Mouse (Mus musculus): ENCODE data around the gene Calr.

The Calr gene

DNA sequence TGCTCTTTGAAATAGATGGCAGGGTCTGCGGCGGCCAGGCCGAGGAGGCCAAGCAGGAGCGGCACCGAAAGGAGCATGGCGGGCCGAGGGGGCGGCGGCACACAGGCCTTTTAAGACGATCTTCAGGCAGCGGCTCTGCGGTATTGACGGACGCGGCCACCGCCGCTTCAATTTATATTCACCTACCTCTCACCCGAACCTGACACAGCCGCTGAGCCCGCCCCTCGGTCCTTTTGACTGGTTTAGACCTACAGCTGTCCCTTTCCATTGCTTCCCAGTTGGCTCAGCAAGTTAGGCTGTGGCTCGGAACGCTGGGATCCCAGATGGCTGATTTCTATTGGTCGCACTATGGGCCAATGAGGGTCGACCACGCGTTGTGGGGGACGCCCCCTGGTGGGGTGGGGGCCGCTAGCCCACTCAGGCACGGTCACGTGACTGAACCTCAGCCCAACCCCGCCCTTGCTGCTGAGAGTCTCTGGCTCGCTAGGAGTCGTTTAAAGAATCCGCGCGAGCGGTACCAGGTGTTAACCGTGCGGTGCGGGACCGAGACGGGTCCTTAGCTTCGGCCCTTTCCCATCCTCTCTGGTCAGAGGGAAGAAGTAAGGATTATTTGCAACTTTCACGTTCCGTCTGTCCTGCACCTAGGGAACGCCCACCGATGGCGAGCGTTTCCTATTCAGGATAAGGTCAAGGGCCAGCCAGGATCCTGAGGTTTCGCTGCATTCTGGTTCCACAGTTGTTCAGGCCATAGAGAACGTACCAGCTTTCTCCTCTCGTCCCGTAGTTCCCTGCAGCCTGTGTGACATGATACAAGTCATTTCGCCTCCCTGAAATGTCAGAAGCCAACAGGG lies at the start of gene Calr:
TSS of gene Calr (minus strand) at position 213 of the 851 bp plus-strand sequence.
- DNase-seq (ENCODE audit: low spot score in 2 of 2): peak; percentile 99 to 100

DNA sequence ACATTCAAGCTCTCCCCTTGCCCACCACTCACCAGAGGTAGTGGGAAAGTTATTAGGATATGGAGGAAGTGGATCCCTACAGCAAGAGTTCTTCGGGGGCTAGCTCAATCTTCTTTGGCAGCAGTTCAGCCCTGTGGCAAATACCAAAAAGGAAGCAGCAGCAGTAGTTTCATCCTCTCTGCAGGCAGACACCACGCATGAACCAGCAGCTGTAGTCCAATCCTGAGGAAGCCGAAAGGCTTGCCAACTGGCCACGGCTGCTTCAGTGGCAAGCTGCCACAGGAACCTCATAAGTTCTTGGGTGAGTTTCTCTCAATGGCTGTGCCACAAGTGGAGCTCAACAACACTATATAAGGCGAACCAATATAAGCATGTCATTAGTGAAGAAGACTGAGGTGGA lies 49.2 kb upstream of the Calr start:
- no peak for DNase-seq (ENCODE audit: low spot score in 2 of 2)

DNA sequence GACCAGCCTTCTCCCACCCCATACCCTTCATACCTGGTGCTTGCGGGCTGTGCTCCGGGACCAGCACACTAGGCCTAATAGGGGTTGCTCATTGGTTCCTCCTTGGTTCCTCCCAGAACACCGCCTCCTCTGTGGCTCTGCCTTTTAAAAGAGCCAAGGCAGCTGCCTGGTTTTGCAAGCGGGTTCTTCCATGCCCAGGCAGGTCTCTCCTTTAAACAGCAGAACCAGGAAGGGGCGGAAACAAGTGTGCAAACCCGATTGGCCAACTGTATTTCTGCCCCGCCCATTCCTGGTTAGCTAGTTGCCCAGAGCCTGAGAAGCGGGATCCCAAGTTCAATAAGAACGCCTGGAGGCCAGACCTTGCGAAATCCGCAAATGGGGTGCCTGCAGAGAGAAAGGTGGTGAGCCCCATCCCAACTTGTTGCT lies 47.0 kb upstream of the Calr start, which contains the start of gene Gcdh:
TSS of gene Gcdh (minus strand) at position 213 of the 426 bp plus-strand sequence.
- DNase-seq (ENCODE audit: low spot score in 2 of 2): peak; percentile 90 to 91

DNA sequence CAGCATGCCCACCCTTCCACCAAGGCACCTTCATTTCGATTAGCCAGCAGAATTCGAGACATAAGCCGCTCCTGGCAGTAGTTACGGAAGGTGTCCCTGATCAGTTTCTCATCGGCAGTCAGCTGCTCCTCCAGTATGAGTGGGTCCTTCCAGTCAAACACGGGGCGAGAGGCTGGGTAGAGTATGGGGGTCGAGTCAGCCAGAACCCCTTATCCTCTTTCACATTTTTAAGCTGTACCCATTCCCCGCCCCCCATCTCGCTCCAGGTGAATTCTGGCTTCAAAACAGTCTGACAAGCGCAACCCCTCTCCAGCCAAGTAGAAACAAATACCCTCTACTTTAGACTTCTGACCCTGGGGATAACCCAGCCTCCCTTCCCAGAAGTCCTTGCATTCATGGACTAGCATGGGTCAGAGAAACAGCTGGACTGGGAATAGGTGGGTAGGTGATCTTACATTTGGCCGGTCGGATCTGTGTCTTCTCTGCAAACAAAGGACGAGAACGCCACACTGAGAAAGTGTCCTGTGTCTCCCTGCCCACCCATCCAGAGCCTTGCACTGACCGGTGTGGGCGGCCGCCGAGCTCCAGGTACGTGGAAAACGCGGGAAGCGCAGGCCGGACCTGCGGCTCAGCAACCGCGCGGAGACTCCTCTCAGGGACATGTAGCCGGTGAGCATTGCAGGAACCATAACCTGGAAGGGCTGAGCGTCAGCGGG lies 46.4 kb upstream of the Calr start:
- no peak for DNase-seq (ENCODE audit: low spot score in 2 of 2)

DNA sequence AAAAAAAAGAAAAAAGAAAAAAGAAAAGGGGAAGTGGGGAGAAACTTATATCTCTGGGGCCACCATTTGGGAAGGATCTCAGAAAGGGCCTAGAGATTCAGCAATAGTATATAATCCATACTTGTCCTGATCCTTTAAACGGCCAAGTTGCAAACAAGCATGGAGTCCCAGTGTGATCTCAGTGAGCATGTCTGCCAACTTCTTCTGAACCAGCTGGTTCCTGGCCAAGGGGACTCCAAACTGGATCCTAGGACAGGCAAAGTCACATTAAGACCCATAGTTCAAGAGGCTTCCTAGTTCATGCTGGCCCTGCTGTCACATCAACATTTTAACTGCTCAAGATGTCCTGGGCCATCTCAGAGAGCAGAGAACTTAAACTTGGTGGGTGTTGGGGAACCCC lies 42.4 kb upstream of the Calr start:
- DNase-seq (ENCODE audit: low spot score in 2 of 2): no peak

DNA sequence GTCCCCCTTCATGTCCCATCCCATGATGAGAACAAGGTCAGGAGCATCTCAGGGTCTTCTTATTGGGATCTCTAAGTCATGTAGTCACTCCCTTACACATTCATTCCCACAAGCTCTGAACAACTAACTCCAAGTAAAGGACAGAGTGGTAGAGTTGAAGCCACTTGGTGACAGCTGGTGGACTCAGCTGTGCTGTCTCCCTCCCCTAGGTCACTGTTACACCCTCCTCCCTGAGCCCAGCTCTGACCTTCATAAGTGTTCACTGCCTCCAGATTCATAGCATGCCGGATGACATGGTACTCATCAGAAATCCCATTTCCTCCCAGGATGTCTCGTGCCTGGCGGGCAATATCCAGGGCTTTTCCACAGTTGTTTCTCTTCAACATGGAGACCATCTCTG lies 41.5 kb upstream of the Calr start:
- no peak for DNase-seq (ENCODE audit: low spot score in 2 of 2)

DNA sequence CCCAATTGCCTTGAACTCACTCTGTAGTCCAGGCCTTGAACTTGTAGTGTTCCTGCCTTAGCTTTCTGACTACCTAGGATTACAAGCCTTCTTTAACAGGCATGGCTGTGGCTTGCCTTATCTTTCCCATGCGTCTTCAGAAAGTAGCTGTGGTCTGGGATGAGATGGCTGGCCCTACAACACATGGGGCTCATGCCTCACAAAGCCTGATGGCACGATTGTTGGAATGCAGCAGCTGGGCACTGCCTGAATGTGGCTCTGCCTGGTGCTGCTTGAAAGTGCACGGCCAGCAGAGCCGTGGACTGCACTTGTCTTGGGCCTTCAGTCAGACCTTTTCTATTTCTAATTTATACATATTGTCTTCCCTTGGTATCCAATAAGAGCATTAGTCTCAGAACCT lies 38.0 kb upstream of the Calr start:
- no peak for DNase-seq (ENCODE audit: low spot score in 2 of 2)

DNA sequence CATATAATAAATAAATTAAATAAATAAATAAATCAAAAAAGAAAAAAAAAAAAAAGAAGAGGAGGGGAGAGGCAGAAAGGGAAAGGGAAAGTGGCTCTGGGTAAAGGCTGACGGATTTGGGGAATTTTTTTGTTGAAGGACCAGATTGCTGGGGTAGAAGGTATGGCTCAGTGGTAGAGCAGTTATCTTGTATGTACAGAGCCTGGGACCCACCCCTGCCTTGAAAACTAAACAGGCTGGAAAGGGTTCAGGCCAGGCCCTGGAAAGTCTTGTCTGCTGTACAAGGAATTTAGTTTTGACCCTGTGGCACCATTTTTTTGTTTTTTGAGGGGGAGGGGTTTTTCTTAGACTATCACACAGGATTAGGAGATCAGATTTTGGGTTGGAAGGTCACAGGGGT lies 32.2 kb upstream of the Calr start:
- no peak for DNase-seq (ENCODE audit: low spot score in 2 of 2)

DNA sequence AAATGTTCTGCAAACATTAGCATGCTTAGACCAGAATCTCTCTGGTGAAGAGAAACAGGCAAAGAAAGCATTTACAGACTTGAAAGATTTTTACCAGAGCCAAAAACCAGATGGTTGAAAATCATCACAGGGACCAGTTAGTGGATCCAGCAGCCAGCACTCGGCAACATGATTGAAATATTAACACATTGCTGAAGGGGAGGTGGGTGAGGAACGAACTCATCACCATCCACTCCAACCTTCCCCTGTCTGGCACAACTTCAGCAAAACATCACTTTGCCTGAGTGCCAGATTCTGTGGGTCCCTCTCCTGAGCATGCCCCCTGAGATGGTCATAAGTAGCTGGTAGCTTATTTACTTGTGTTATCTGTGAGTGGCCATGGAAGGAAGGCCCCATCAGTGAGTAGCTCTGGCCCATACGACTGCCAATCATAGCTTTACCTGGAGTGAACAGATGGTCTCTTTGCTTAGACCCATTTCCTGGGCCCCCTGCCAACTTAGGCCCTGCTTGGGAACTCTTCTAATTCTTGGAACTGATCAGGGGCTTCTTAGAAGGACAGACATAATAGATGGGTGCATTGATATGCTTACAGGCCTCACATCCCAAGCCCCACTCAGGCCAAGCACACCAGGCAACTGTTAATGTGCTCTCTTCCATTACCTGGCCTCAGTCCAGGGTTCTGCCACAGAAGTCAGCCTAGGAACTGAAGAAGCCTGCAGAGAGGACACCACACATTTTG lies 30.7 kb upstream of the Calr start:
- DNase-seq (ENCODE audit: low spot score in 2 of 2): no peak

DNA sequence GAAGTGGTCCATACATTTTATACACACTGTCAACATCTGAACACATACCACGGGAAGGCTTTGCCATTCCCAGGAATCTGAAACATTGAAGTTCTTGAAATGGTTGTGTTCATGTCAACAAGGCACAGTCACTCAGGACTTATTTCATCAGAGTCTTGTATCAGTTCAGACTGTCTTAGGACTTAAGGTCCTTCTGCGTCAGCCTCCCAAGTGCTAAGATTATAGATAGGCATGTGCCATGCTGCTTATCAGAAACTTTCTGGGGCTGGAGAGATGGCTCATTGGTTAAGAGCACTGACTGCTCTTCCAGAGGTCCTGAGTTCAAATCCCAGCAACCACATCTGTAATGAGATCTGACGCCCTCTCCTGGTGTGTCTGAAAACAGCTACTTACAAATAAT lies 27.6 kb upstream of the Calr start:
- no peak for DNase-seq (ENCODE audit: low spot score in 2 of 2)

DNA sequence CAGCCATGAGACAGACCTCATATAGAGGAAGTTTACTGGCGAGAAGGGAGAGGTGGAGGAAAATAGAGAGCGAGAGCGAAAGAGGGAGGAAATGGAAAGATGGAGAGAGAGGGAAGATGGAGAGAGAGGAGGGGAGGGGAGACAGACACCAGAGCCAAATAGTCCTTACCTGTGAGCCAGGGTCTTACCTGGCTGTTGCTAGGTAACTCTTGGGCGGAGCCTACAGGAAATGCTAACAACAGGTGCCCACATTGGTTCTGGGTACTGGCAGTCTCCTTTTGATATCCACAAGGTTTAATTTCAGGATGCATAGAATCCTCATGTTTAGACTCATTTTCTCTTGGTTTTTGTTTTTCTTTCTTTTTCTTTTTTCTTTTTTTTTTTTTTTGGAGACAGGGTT lies 26.3 kb upstream of the Calr start:
- no peak for DNase-seq (ENCODE audit: low spot score in 2 of 2)

DNA sequence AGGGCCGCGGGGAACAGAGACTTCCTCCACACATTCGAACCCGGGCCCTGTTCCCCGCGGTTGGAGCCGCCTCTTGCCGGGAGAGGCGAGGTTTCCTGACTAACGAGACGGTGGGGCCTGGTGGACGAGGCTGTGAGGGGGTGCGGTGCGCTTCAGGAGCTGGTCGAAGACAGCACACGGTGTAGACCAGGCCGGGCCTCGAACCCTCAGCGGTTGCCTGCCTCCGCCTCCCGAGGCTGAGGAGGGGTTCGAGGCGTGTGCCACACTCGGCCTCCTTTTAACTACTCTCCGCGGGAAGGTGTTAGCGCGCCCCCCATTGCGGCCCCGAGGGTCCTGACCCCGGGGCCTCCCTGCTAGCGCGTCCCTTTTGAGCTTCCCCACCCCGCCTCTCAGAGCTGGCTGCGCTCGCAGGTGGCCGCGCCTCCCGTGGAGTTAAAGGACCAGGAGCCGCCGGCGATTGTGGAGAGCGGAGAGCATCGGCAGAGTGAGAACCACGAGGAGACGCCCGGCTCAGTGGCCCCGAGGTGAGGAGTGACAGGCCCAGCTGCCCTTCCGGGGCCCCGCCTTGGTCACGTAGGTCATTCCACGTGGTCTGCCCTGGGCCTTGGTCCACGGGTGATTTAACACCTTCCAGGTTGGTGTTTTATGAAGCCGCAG lies 25.7 kb upstream of the Calr start:
- peak; percentile 51 to 81 for DNase-seq (ENCODE audit: low spot score in 2 of 2)

DNA sequence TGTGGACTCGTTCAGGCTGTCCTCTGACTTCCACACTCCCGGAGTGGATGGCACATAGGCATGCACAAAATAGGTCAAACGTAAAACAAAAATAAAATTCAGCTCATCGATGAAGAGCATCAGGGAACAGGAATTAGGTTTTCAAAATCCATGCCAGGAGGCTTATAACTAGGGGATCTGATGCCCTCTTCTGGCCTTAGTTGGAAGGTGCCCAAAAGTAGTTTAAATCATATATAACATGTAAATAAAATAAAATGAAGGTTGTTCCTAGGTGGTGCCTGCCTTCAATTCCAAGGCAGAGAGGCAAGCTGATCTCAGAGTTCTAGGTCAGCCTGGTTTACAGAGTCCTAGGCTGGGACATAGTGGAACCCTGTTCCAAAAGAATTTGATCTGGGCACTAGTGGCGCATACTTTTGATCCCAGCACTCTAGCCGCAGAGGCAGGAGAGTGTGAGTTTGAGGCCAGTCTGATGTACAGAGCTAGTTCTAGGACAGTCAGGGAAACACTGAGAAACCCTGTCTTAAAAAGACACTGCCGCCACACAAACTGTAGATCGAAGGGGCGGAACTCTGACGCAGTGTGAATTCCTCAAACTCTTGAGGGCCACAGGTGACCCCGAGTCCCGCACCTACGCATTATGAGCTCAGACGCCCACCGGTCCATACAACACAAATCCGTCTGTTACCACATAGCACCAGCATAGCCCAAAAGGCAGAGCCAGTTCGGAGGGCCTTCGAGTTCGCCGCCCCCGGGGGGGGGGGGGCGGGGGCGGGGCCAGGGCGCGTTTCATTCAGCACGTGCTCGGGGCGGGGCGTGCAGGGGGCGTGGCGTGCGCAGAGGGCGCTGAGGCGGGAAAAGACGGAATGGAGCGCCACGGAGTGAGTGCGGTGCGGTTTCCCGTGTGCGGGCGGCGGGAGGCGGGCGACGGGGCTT lies 24.9 kb upstream of the Calr start, which contains the start of gene Syce2:
TSS of gene Syce2 (plus strand) at position 736 of the 933 bp plus-strand sequence.
- peak; percentile 89 to 94 for DNase-seq (ENCODE audit: low spot score in 2 of 2)

DNA sequence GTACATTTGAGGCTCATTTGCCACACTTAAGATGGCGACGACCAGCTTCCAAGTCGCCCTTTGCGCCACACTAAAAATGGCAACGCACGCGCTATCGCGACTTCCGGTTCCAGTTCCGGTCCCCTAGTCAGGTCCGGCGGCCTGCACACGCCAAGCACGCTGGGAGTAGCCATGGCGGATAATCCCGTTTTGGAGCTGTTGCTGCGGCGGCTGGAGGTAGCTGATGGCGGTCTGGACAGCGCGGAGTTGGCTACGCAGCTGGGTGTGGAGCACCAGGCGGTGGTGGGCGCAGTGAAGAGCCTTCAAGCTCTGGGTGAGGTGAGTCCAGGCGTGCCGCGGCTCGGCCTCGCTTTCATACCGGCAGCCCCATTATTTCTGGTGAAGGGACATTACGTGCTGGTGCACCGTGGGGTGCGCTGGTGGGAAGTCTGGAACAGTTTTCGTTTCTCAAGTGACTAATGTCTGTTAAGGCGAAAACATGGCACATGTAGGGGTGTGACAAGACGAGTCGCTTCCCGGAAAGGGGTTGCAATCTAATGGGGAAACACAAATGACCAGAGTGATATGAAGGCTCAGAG lies 10.2 kb upstream of the Calr start, which contains the start of gene Farsa:
TSS of gene Farsa (plus strand) at position 126 of the 578 bp plus-strand sequence.
- peak; percentile 91 to 94 for DNase-seq (ENCODE audit: low spot score in 2 of 2)

DNA sequence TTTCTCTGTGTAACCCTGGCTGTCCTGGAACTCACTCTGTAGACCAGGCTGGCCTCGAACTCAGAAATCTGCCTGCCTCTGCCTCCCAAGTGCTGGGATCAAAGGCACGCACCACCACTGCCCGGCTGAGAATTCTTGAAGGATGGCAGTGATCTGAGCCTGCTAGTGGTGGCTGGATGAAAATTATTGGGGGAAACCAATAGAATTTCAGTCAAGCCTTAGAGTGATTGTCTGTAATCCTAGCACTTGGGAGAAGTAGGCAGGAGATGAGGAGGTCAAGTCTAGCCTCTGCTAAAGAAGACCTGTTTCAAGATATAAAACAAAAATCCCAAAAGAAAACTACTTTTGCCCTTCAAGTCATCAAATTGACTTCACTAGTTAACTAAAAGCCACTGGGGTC lies 9.7 kb upstream of the Calr start:
- DNase-seq (ENCODE audit: low spot score in 2 of 2): no peak

DNA sequence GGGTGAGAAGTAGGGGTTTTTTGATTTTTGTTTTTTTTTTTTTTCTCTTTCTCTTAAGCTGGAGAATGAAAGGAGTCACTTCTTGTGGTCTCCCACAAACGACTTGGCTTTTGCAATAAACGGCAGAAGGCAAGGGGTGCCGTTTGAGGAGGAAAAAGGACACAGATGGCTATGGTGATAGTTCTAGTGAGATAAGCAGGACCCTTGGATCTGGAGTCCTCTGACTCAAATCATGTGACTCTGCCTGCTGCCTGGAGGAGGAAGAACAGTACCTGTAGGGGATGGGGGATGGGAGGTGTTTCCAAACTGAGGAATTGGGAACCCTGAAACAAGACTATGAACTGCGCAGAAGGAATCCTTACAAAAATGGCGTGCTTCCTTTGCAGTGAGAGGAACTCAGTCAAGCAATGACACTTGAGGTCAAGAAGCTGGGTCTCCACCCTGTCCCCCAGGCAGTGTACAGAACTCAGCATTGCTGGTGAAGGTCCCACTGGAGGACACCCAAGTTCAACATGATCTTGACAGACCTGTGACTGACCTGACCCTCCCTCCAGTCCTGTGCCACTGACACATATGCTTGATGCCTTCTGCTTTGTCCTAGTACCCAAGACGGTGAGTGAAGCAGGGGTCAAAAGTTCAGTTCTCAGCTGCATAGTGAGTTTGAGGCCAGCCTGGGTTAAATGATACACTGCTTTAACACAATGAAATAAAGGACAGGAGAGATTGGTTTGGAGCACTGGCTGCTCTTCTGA lies 1.1 kb upstream of the Calr start:
- peak in 1 of 2 experiments; percentile 20 for DNase-seq (ENCODE audit: low spot score in 2 of 2)

DNA sequence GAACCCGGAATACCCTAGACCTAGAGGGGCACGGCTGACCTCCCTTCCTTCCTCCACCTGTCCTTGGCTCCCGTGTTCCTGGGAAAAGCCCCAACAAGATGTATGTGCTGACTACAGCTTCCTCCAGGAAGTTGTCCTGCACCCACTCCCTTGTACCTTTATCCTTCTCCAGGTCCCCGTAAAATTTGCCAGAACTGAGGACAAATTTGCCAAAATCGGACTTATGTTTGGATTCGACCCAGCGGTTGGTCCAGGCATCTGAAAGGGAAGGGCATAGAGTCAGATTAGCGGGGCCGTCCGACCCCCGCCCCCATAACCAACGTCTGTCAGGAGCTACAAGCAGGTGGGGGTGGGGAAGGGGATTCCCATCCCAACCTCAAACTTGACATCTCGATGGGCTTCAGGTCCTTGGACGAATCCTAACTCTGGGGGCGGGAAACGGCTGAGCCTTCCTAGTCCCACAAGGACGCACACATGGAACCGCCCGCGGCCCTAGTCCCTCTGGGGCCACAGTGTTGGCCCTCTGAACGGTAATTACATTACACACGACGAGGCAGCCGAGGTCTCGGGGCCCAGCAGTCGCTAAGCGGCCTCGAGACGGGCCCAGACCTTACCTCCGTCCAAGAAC lies 526 bp downstream of the Calr start:
- no peak for DNase-seq (ENCODE audit: low spot score in 2 of 2)

DNA sequence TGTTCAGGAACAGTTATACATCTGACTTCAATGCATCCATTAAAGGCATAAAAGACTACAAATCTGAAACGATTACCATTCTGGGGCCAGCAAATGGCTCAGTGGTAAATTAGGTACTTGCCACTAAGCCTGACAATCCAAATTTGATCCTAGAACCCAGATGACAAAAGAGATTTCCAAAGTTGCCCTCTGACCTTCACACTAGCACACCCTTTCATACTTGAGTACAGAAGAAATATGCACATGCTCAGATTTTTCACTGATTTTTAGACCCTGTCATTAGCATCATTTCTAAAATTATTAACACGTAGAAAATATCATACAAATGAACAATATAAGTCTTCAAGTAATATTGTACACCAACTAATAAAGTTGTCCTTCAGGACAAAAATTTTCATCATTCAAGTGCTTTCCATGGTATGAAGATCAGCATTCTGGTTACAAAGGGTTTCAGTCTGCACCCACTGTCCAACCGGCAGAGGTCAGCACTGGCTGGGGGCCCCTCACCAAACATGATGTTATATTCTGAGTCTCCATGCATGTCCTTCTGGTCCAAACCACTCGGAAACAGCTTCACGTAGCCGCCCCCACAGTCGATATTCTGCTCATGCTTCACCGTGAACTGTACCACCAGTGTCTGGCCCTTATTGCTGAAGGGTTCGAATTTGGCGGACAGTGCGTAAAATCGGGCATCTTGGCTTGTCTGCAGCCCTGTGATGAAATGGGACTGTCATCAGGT lies 1.2 kb downstream of the Calr start:
- DNase-seq (ENCODE audit: low spot score in 2 of 2): peak in 1 of 2 experiments; percentile 50

Data from spleen, postnatal 4 days (tissue).